Mouse (Mus musculus) induced T-regulatory cell, adult 2 months (primary cell): ENCODE results near the gene Cebpz.

Source experiments
- DNase-seq: peaks from one replicate; pipeline ENCODE4 v3.0.0-alpha.2; 2012; ENCODE audit warnings: low read depth

Cebpz gene

DNA sequence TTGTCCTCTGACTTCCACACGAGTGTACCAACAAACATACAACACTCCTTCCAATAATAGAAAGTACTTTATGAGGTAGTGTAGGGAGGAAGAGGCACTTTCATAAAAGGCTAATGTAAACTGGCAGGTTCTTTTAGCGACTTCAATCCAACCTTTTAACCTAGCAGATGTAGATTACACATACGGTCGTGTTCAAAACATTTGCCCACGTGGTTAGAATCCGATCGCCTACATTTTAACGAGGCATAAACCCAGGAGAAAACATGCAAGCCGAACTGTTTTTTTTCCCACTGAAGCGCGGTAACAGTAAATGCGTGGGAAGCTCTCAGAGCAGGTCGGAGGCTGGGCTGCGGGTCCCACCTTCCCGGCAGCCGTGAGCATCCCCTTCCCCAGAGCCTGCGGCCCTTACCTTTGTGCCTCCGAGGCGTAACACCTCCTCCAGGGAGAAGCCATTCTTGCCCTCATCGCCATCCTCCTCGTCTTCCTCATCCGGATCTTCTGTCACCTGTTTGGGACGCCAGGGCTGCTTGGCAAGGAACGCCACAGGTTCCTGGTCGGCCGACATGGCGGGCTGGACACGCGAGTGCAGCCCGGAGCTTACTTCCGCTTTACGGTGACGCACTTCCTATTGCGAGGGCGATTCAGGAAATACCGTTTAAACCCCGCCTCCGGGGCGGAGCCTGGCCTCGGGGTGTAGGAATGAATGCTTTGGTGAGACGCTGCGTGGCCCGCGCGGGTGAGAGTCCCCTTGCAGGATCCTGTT is at the start of gene Cebpz, which contains the start of gene Ndufaf7:
Cebpz (minus strand) TSS at position 601 of the 763 bp plus-strand sequence.
Ndufaf7 (plus strand) TSS at position 671 of the 763 bp plus-strand sequence.
- peak; percentile 100 for DNase-seq

DNA sequence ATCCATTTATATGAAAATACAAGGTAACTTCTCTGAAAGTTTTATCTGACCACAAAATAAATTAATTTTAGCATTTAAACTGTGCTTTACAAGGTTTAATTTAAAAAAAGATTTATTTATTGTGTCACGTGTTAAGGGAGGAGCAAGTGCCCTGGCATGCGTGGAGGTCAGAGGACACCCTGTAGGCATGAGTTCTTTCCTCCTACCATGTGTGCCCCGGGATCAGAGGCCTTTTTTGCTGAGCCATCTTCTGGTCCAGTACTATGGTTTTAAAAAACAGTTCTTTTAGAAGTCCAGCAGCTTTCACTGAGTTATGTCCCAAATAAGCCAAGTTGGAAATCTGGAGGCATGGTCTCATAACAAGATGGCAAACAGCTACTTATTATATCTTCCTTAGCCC is 46.9 kb upstream of the Cebpz start:
- DNase-seq: no peak

GRCm38 (mm10) chr17:78983166-78983565 is 46.3 kb upstream of the Cebpz start:
- DNase-seq: no peak

GRCm38 (mm10) chr17:78968500-78968899 is 31.6 kb upstream of the Cebpz start:
- no peak for DNase-seq

GRCm38 (mm10) chr17:78966092-78966883 is 29.4 kb upstream of the Cebpz start:
- DNase-seq: no peak

- DNase-seq: no peak
Observed at GRCm38 (mm10) chr17:78964387-78964786, 27.5 kb upstream of the Cebpz start.

- no peak for DNase-seq
Observed at GRCm38 (mm10) chr17:78959473-78959872, 22.6 kb upstream of the Cebpz start.

- no peak for DNase-seq
Observed at GRCm38 (mm10) chr17:78953240-78953639, 16.4 kb upstream of the Cebpz start.

DNA sequence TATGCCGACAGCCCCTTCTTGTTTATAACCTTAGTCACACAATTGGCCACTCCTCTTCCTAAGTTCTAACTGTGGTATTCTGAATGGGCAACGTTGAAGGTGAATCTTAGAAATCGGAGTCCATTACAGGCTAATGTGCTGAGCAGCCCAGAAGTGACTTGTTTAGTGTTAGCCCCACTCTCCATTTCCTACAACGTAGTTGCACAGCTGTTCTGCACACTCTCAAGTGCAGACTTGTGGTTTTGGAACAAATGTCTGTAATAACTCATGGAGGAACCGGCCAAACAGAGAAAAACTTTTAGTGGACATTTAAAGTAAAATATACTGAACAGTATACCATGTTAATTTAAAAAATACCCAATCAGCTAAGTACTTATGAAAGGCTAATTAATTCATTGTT is 15.2 kb upstream of the Cebpz start:
- DNase-seq: no peak

GRCm38 (mm10) chr17:78951225-78951624 is 14.4 kb upstream of the Cebpz start:
- no peak for DNase-seq

GRCm38 (mm10) chr17:78942579-78942978 is 5.7 kb upstream of the Cebpz start:
- no peak for DNase-seq

DNA sequence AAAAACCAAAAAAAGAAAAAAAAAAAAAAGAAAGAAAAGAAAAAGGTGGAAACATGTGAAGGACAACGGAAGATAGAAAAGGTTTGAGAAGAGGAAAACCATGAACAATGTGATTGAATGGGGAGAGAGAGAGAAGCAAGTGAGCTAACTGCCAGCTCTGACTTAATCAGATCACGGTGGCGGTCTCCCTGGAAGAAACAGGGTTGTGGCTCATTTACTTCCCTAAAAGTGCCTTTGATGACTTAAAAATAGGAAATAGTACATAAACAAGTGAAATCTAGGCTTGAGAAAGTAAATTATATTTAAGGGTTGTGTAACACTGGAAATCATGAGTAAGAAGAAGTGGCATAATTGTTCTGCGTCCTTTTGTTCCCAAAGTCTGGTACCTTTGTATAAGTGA is 2.1 kb upstream of the Cebpz start:
- DNase-seq: no peak

DNA sequence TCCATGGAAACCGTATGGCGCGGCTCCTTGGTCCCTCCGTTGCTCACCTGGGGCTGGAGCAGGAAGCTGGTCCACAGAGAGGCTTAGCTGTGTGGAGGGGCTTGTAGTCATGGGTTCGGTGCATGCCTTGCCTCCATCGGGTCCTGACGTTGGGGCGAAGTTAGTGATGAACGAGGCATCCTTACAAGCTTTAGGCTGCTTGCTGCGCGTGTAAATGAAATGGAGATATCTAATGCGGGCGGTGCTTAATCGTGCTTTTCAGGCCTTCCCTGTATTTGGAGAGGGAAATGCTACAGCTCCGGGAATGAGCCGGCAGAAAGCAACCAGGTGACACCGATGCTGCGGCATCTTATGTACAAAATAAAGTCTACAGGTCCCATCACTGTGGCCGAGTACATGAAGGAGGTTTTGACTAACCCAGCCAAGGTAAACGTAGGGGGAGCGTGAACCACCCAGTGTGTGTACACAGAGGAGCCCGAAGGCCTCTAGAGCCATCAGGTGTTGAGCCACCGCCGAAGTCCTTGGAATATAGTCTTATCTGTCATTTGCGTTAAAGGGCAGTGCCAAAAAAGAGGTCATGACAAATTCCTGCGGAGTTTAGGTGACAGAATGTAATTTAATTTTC is 475 bp upstream of the Cebpz start:
- DNase-seq: no peak

DNA sequence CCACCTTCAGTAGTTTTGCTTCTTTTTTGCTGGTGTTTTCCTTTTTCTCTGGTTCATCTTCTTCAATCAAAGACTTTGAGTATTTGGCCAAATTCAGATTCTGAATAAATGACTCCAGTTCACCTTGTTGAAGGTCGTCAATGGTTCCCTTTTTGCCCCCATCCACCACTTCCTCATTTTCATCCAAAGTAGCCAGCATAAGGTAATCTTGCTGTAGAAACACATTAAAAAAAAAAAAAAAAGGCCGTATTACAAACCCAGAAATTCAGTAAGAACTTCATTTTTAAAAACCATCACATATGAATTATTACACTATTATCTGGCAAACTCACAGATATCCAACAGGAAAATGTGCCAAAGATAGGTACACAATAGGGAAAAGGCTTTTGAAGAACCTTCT is 1.0 kb downstream of the Cebpz start:
- no peak for DNase-seq

DNA sequence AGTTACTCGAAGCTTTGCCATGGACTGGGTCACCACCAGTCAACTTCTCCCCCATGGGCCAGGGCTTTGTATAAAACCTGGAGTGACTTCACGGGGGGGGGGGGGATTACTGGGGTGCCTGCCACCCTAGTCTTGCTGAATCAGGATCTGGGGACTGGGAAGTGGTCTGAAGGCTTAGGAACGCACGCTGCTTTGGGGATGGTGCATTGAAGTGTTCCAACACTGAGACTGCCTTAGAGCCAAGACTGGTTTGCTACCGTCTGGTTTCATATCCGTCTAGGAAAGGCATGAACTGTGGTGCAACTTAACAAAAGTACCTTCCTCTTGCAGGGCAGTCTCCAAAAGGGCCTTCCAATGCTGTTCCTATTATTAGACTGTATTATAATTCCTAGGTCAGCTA is 19.2 kb downstream of the Cebpz start:
- DNase-seq: no peak

DNA sequence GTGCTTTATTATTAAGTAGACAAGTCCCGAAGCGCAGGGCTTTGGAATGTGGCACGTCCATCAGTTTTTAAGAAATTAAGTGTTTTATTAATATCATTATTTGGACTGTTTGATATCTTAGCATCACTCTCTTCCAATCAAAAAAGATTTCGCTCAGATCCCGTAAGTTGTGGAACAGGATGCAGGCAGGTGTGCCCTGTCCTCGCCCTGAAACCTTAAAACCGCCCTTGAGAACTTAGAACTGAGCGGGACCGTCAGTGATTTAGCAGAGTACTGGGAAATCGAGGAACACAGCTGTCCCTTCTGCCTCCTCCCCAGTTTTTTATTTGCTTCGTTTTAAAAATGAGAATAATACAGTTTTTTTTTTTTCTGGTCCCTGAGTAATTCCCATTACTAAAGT is 20.0 kb downstream of the Cebpz start:
- DNase-seq: no peak

DNA sequence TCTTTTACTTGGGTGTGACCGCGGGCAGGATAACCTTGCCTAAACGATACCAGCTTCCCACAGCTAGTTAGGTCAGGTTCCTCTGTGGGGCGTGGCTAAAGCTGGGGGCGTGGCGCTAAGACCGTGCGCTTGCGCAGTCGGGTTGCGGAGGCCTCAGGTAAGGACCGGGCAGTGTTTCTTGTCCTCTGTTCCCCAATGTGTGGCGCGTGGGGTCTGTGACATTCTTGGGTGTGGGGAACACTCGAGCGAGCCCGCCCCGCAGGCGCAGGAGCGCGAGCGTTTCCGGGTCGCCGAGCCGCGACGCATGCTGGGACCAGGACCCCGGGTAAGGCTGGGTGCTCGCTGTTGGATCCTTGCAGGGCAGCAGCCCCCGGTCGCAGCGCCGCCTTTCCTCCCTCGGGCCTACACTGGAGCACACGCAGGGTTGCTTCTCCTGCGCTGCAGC is 20.5 kb downstream of the Cebpz start, which contains the start of gene Cebpzos:
Cebpzos (plus strand) TSS at position 132 of the 445 bp plus-strand sequence.
- peak; percentile 95 for DNase-seq

DNA sequence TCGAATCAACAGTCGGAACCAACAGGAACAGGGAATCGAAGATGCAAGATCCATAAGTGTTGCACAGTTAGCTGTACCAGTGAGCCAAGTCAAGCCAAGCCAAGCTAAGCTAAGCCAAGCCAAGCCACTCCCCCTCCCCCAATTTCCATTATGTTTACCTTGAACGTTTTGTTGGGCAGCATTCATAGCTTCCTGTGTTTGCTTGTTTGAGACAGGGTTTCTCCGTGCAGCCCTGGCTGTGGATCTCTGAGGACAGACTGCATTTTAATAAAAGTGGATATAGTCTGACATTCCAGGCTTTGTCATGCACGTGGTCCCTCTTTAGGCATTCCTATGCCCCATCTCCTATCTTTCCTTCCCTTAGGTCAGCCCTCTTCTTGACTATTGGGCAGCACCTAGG is 21.1 kb downstream of the Cebpz start:
- DNase-seq: peak; percentile 53

GRCm38 (mm10) chr17:78913921-78914320 is 22.9 kb downstream of the Cebpz start:
- no peak for DNase-seq

GRCm38 (mm10) chr17:78912861-78913281 is 24.0 kb downstream of the Cebpz start:
- DNase-seq: peak; percentile 34

- no peak for DNase-seq
Observed at GRCm38 (mm10) chr17:78909374-78909773, 27.5 kb downstream of the Cebpz start.

GRCm38 (mm10) chr17:78906892-78907291 is 30.0 kb downstream of the Cebpz start, which contains the start of gene Sult6b1:
Gene Sult6b1, minus strand, starts transcription at chr17:78906992.
- DNase-seq: no peak
